Mouse (Mus musculus) right cerebral cortex, adult 2 months (tissue): Measurements from ENCODE around the gene Wnt3a.
"Not testable (repeated sequence)": the region's sequence is repeated elsewhere in the genome, so short reads cannot be mapped to it uniquely, and the experiment has no call there.

Source experiments
- DNase-seq, 2 experiments: peaks; one replicate each; pipeline ENCODE4 v3.0.0; 2021 to 2022; ENCODE audit warnings: low spot score in 2 of 2

The Wnt3a gene

DNA sequence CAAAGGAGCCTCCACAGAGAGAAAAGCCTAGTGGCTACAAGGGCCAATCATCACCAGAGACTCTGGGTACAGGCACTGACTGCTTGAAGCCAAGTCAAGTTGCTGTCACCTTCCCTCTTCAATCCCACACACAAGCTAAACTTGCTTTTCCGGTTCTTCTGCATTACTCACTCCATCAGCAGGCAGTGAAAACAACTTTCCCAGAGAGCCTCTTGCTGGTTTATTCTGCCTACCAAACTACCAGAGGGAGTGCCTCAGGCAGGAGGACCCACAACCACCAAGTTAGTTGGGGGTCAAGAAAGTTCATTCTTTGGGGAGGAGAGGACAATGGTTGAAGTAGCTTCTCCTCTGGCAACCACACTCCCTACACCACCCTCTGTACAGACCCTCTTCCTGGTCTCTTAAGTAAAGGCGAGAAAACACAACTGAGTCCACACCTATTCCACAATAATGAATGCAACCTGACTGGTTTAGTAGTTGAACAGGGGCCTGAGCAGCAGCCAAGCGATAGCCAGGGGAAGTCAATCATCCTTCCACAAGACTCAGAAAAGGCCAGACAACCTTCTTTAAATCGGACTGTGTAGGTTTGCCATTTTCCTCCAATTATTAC is 72.1 kb downstream of the Wnt3a start:
- no peak for DNase-seq

DNA sequence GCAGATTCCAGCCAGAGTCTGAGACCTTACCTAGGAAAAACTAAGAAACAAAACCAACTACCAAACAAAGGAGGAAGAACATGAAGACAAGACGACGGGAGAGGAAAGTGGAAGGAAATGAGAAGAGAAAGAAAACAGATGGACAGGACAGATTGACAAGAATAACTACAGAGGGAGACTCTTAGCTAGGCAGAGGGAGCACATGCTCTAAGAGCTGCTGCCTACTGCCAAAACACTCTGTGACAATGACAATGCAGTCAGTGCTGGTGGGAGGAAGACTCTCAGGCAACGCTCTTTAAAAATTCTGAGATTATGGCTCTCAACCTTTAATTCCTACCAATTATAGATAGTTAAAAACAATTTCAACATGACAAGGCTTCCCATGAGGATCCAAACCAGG is 73.6 kb downstream of the Wnt3a start:
- DNase-seq = peak in 1 of 2 experiments; percentile 52

DNA sequence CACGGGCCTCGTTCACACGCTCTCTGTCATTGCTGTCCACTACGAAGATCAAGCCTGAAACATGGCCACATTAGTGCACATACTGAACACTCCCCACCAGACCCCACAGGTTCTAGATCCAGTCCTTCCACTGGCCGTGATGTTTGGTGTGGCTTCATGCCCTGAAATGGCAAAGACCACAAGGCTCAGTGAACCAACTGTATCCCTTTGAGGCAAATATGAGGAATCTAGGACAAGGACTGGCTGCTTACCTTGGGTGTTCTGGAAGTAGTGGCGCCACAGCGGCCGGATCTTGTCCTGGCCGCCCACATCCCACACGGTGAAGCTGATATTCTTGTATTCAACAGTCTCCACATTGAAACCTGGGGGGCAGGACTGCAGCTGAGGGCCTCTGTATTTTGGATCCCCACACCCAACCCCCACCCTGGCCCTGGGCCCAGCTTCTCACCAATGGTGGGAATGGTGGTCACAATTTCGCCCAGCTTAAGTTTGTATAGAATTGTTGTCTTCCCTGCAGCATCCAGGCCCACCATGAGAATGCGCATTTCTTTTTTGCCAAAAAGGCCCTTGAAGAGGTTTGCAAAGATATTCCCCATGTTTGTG is 77.6 kb downstream of the Wnt3a start:
- DNase-seq = no peak

DNA sequence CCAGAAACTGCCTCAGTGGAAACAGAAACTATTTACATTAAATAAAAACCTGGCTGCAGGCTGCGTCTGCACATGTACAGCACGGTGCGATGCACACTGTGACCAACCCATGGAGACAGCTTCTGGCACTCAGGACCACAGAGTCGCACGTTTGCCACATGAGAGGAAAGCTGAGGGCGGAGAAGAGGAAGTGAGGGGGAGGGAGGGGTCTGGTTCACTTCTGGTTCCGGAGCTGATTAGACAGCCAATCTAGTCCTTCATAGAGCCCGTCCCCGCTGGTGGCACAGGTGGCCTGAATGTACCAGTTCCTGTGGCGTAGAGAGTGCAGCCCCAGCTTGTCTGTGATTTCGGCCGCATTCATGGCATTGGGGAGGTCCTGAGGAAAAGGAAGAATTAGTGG is 78.2 kb downstream of the Wnt3a start:
- not testable (repeated sequence) for DNase-seq

DNA sequence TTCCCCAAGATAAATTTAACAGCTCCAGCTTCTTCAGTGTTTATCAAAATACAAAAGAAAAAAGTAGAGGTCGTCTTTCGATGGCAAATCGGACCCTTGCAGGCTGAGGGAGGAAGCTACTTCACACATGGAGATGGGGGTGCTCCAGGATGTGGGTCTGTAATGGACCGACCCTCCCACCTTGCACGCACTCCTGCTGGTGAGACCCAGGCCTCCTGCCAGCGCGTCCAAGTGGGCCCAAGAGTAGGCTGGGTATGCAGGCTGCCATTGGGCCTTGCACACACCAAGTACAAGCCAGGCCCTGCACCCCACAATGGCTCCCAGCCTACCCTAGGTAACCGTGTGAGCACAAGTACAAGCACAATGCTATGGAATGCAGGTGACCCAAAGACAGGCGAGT is 79.0 kb downstream of the Wnt3a start:
- not testable (repeated sequence) for DNase-seq

DNA sequence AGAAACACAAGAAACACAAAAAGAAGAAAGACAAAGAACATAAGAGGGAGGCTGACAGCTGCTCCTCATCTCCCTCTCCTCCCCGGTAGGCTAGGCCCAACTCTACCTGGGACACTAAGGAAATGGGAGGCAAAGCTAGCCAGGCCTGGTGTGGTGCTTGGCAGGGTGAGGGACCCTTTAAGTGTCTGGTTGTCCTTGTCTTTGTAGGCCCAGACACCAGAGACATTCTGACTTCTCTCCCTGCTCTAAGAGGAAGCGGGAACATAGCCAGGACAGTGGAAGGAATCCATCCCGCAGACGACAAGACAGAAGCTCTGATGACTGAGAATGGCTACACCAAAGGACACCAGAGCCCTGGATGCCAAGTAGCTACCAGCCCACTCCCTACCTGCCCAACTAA is 80.5 kb downstream of the Wnt3a start:
- DNase-seq = no peak

DNA sequence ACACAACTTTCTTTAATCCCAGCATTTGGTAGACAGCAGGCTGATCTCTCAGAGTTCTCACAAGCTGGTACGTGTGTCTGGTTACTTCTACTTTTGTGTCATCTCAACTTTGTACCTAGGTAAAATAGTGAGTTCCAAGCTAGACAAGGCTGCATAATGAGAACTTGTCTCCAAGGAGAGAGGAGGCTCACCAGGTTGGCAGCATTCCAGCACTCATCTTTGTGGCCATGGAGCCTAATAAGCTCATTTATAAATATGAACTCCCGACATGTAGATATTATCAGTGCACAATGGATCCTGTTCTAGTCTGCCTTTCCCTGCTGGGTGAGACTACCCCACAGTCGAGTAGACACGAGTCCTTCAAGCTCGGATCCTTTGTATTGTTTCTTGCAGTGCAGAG is 81.0 kb downstream of the Wnt3a start:
- DNase-seq = no peak

DNA sequence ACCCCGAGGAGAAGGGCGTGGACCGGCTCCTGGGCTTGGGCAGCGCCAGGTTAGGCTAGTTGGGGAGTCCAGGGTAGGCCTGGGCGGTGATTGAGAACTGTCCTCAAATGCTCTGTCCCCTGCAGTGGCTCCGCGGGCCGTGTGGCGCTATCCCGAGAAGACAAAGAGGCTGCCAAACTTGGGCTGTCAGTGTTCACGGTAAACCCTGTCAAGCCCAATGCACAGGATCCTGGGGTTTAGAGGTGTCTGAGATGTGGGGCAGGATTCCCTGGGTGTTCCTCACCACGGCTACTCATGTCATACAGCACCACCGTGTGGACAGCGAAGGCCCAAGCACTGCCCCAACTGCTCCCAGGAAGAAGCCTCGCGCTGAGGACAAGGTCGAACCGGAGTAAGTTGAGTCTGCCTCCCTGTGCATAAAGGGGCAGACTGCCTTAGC is 81.5 kb downstream of the Wnt3a start:
- peak in 1 of 2 experiments; percentile 63 for DNase-seq

DNA sequence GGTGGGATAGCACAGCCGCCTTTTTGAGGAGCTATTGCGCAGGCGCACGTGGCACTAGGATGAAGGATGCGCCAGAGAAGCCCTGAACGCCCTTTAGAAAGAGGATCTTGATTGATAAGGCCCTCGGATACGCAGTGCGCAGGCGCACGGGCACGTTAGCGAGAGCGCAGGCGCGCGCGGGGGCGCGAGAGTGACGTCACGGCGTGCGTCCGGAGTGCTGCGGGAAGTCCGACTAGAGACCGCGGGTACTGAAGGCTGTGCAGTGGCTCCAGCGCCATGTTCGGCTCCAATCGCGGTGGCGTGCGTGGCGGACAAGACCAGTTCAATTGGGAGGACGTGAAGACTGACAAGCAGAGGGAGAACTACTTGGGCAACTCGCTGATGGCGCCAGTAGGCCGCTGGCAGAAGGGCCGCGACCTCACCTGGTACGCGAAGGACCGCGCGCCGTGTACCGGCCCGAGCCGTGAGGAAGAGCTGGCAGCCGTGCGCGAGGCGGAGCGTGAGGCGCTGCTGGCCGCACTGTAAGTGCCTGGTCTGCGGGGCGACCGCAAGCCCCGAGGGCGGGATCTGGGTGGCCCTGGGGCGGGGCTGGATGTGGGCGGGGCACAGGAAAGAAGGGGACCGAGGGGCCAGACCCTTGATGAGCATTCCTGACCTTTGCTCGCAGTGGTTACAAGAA is 82.3 kb downstream of the Wnt3a start, which contains the start of gene 2310033P09Rik:
2310033P09Rik (plus strand) TSS at position 169 of the 679 bp plus-strand sequence.
- peak; percentile 94 to 95 for DNase-seq

DNA sequence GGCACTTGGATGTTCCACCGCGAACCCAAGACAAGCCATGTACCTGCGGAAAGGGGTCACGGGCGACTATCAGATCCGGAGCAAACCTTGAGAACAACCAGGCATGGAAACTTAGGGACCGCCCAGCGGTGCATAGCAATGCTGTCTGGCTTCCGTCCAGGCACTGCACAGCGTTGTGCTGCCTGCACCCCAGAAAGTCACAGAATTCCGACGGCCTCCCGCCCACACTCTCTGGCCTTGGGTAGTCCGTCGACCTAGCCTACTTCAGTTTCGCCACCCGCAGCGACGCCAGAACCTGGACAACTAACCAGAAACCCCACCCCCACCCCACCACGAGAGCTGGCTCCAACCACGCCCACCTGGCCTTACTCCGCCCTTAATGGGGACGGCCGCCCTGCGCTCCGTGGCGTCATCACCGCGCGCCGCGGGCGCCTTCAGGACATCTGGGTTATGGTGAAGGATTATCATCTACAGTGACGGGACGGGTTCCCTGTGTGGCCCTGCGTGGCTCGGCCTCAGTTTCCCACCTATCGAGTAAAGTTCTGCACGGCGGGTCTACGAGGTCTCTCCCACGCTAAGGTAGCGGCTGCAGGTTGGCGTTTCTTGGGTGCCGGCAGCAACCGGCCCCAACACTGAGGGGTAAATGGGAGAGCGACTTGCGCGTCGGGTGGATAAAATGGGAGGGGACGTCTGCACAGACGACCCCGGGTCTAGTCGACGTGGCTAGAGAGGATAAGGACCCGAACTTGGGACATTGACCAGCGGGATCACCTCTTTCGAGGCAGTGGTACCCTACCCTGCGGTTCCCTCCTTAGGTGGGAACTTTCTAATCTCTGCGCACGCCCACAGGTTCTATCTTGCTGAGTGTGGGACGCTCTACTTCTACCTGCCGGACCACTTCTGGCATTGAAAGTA is 88.2 kb downstream of the Wnt3a start, which contains the start of gene Mrpl55:
Mrpl55 (plus strand) TSS at position 406 of the 915 bp plus-strand sequence.
- peak; percentile 95 for DNase-seq

DNA sequence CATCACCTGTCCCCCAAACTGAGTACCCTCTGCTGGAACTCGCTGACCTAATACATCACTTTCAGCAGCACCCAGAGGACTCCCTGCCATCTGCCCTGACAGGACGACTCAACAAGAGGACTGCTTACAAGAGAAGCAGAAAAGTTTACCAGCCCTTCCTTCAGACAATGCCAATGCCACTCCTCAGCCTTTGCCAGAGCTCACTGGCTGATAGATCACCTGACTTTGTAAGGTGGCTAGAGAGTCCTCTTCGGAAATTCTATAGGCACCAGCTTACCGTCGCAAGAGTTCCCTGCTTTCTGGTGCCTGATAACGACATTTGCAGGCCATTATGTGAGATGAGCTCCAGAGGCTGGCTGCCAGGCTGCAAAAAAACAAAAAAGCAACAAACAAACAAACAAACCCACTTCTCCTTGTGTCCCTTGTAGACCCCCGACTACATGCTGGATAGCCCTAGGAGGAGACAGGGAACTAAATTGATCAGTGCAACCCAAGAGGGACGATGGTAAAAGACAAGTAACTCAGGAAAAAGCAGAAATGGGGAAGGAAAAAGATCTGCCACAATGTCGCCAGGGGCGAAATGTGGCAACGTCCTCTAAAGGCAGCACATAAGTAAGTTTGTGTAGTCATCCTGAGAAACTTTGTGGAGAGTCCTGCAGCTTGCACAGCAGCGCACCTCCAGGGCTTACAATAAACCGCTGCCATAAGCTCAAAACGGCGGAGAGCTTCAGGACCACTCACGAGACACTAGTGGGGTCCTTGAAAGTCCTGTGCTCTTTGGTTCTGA is 89.1 kb downstream of the Wnt3a start:
- DNase-seq = no peak
